Mouse (Mus musculus) limb, embryonic 13.5 days (tissue): ENCODE data around the gene Slc22a2. TPM values are rescaled to one million over a fixed set of nuclear protein-coding genes. Genes with fewer than 3 reads are reported as not detected.

Experiments
- ATAC-seq: fragments of 200-750 bp; cut with Nextera tagmentation; 2 replicates; pipeline ENCODE4 v1.8.0; 2017; ENCODE audit warnings: low read depth, moderate number of reproducible peaks, moderate TSS enrichment; ENCODE audit not compliant: low FRiP score
- H3K27ac ChIP-seq: fragments of 300-500 bp; sonication (generic); 2 replicates; pipeline ENCODE4 v1.5.1; 2015; ENCODE audit warnings: inconsistent platforms, mild to moderate bottlenecking, moderate library complexity
- H3K27me3 ChIP-seq: fragments of 300-500 bp; sonication (generic); 2 replicates; pipeline ENCODE4 v1.6.1; 2015; ENCODE audit warnings: mild to moderate bottlenecking, inconsistent platforms
- H3K36me3 ChIP-seq: fragments of 300-500 bp; sonication (generic); 2 replicates; pipeline ENCODE4 v1.6.1; 2015; ENCODE audit warnings: inconsistent platforms, mild to moderate bottlenecking, moderate library complexity
- H3K4me1 ChIP-seq: fragments of 300-500 bp; sonication (generic); 2 replicates; pipeline ENCODE4 v1.6.1; 2015; ENCODE audit warnings: inconsistent platforms
- H3K4me2 ChIP-seq: fragments of 300-500 bp; sonication (generic); replicated peaks from 2 replicates; pipeline ENCODE4 v1.6.1; 2015; ENCODE audit warnings: inconsistent platforms, mild to moderate bottlenecking, moderate library complexity
- H3K4me3 ChIP-seq: fragments of 300-500 bp; sonication (generic); 2 replicates; pipeline ENCODE4 v1.5.1; 2015; ENCODE audit warnings: moderate library complexity, mild to moderate bottlenecking, inconsistent platforms
- H3K9ac ChIP-seq: fragments of 300-500 bp; sonication (generic); 2 replicates; pipeline ENCODE4 v1.6.1; 2015; ENCODE audit warnings: mild to moderate bottlenecking, inconsistent platforms
- H3K9me3 ChIP-seq: fragments of 300-500 bp; sonication (generic); 2 replicates; pipeline ENCODE4 v1.6.1; 2016; ENCODE audit warnings: inconsistent platforms
- WGBS: fragments of 180-500 bp; shearing (Covaris S2); methylation state at CpG from one replicate; pipeline ENCODE4 v1.1.7; 2015; 5-methylcytosine and 5-hydroxymethylcytosine counted together
- polyA plus RNA-seq: library from polyadenylated mRNA; unstranded; fragments of >200 nt; fragmentation: Nextera tagmentation; extraction: Ambion mirVana; gene quantifications from 2 replicates; pipeline ENCODE4 v1.2.1, GENCODE M21; 2015

The Slc22a2 gene
- polyA plus RNA-seq, 1 experiment from 2014 or later, result not detected

DNA sequence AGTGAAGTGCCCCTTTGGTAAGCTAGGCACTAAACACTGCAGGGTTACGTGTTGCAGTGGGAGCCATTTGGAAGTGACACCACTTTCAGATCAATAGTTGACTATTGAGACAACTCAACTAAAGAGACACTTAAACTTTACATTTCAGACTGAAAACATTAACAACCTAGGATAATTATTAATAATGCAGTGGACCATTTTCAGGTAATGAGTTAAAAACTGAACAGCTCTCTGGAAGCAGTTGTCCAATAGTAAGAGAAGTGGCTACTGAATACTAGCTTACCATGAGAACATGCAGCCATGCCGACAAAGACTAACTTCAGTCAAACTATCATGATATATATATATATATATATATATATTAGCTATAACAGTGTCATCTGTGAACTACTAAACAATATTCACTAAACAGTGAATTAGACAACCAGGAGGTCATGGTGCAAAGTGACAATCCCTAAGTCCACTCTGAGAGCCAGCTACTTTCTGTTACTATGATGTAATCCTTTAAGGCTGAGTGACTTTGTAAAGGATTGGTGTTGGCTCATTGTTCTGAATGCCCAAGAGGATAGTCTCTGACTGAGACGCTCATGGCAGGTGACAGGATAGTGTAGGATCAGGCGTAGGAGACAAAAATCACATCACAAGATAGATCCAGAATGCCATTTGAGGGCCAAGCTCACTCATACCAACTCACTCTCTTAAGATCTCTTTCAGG is 7.1 kb downstream of the Slc22a2 start:
- ATAC-seq, result no peak

DNA sequence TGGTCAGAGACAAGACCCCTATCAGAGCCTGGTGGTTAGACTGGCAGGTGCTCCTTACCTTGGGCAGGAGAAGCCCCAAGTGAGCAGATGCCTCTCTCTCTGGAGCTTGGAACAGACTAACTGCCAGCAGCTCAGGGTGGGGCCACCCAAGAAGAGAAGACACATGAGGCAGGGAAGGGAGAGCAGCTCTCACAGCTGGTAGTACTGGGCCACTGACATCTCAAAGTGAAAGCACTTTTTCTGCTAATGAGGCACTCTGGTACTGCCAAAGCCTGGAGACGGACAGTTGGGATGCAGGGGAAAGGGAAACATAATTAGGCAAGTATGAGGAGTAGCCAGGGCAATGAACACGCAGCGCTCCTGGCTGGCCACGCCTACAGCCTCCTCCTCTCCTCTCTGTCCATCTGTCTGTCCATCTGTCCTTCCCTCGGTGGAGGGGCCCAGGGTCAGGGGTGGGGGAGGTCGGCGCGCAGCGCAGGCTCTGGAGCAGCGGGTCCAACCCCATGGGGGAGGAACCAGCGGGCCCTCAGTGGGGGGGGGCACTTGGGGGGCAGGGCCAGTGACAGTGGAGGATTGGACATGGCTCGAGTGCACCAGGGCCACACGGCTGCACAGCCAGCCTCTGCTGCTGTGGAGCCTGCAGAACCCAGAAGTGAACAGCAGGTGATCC is 12.0 kb downstream of the Slc22a2 start:
- Histone ChIP-seq H3K9me3 (peaks cover 6% of the 10 kb centered on the region; the same call in 1 of the 2 replicates), H3K27ac (no peak overlapping the region), H3K4me3 (no peak overlapping the region), H3K4me1 (no peaks in the 10 kb centered on the region), H3K27me3 (no peaks in the 10 kb centered on the region), H3K9ac (no peak overlapping the region), H3K4me2 (no peak overlapping the region), H3K36me3 (no peaks in the 10 kb centered on the region)
- 73% methylated on average over 13 of the region's 13 CpGs for WGBS
- ATAC-seq, result no peak

More for the DNA sequence above, 7.1 kb downstream of the Slc22a2 start:
- Histone ChIP-seq H3K4me2 (no peak overlapping the region), H3K27ac (no peak overlapping the region), H3K27me3 (no peaks in the 10 kb centered on the region), H3K4me3 (no peak overlapping the region), H3K36me3 (no peaks in the 10 kb centered on the region), H3K9me3 (peaks cover 6% of the 10 kb centered on the region; the same call in 1 of the 2 replicates), H3K4me1 (peaks cover 16% of the 10 kb centered on the region), H3K9ac (no peak overlapping the region)
- WGBS, result 91% methylated on average over 4 of the region's 4 CpGs

DNA sequence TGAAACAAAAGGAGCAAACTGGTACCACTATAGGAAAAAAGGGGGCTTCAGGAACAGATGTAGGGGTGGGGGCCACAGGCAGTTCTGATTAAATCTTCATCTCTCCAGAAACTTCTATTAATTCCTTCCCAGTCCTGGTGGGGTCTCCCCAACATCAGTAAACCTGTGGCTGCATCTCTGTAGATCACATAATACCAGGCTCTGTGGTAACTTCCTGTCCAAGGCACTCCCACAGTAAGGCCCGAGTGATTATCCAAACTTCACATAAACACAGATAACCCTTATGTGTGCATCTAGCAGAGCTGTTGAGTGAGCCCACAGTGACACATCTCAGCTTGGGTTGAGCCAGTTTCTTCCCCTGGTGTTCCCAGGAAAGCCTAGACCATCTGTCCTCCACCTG is 22.7 kb downstream of the Slc22a2 start:
- no peaks in the 10 kb centered on the region for H3K4me1 ChIP-seq
- no peak overlapping the region for H3K27ac ChIP-seq
- no peaks in the 10 kb centered on the region for H3K27me3 ChIP-seq
- WGBS, result 43% methylated on average over 1 of the region's 1 CpGs
- H3K4me3 ChIP-seq, result no peak overlapping the region
- no peak overlapping the region for H3K9ac ChIP-seq
- no peak for ATAC-seq
- H3K36me3 ChIP-seq, result no peaks in the 10 kb centered on the region
- H3K9me3 ChIP-seq, result no peaks in the 10 kb centered on the region
- no peak overlapping the region for H3K4me2 ChIP-seq

DNA sequence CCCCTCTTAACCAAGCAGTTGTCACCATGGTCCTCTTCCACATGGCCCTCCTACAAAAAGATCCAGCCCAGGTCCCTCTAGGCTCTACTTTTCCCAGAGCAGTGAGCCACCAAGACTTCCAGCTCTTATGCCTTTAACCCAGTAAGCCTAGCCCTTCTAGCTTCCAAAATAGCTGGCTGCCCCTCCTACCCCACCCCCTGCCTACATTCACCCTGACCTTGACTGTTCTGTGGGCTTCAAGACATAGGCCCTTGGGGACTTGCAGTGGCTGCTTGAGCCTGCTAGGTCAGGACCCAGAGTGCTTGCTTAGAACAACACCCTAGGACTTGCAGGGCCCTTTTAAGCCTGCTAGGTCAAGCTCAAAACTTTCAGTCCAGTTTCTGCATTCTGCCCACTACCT is 23.3 kb downstream of the Slc22a2 start:
- no peak overlapping the region for H3K4me3 ChIP-seq
- no peaks in the 10 kb centered on the region for H3K9me3 ChIP-seq
- no peaks in the 10 kb centered on the region for H3K4me1 ChIP-seq
- no peaks in the 10 kb centered on the region for H3K36me3 ChIP-seq
- no peak overlapping the region for H3K9ac ChIP-seq
- ATAC-seq, result no peak
- H3K27ac ChIP-seq, result no peak overlapping the region
- no peak overlapping the region for H3K4me2 ChIP-seq
- no peaks in the 10 kb centered on the region for H3K27me3 ChIP-seq

DNA sequence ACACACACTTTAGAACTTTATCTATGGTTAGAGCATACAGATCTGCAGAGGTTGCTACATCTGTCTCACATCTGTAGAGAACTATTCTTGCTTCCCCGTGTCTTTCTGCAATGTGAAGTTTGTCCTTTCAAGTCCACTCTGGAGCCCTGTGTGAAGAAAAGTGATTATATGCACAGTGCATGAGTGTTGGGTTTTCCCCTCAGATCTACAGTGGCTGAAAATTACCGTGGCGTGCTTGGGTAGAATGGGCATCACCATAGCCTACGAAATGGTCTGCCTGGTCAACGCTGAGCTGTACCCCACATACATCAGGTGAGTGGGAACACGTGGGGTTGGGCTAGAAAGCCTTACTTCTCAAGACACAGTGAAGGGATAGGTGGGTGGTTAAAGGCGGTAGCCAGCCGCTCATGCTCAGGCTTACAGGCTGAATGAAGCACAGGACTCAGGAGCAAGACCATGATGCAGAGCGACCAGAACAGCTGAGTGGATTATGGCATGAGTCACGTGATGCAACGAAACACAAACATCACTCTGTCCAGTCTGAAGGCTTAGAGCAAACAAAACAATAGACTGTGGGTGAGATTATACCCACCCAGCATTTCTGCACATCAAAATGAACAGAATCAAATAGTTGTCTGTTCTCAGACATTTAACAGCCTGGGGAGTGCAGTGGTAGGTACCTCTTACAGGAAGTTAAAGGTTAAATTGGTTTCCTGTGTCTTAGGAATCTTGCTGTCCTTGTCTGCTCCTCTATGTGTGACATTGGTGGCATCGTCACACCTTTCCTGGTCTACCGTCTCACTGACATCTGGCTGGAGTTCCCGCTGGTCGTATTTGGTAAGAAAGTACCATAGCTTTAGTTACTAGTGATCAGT is 30.8 kb downstream of the Slc22a2 start:
- Histone ChIP-seq H3K9ac (no peak overlapping the region), H3K4me2 (no peak overlapping the region), H3K27ac (no peak overlapping the region), H3K36me3 (no peaks in the 10 kb centered on the region), H3K27me3 (no peaks in the 10 kb centered on the region), H3K4me1 (no peaks in the 10 kb centered on the region), H3K4me3 (no peak overlapping the region), H3K9me3 (no peaks in the 10 kb centered on the region)
- no peak for ATAC-seq
- 89% methylated on average over 15 of the region's 15 CpGs for WGBS

DNA sequence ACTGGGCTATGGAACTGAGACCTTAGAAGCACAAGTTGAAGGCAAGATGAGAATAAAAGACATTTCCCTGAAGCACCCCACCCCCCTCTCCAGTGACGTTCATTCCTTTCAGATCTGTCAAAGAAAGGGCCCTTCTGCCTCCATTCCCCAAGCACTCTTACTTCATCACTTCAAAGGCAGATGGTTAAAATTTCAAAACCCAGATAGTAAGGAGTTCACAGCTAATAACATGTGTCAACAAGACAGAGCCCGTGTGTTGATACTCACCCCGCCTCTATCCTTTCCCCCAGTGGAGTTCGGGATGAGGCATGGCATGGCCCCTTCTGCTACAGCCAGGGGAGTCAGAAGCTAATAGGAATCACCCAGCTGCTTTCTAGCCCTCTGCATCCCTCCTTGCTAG is 31.5 kb downstream of the Slc22a2 start:
- no peaks in the 10 kb centered on the region for H3K27me3 ChIP-seq
- no peak overlapping the region for H3K4me2 ChIP-seq
- no peaks in the 10 kb centered on the region for H3K4me1 ChIP-seq
- no peaks in the 10 kb centered on the region for H3K36me3 ChIP-seq
- no peak overlapping the region for H3K9ac ChIP-seq
- no peak overlapping the region for H3K27ac ChIP-seq
- H3K4me3 ChIP-seq, result no peak overlapping the region
- 54% methylated on average over 4 of the region's 4 CpGs for WGBS
- H3K9me3 ChIP-seq, result no peaks in the 10 kb centered on the region
- ATAC-seq, result no peak

DNA sequence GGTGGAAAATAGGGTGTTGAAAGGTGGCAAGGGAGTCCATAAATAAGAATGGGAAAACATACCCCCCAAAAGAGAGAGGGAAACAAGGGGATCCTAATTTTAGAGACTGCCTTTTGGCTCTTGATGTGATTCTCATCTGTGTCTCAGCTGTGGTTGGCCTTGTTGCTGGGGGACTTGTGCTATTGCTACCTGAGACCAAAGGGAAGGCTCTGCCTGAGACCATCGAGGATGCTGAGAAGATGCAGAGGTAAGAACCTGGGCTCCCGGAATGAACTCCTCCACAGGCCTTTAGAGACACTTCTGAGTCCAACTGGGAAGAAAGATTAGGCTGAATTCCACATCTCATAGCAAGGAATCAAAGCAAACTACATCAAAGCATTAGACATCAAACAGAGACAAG is 35.7 kb downstream of the Slc22a2 start:
- no peak for ATAC-seq
- H3K36me3 ChIP-seq, result no peaks in the 10 kb centered on the region
- no peak overlapping the region for H3K9ac ChIP-seq
- H3K4me3 ChIP-seq, result no peak overlapping the region
- no peak overlapping the region for H3K4me2 ChIP-seq
- WGBS, result 72% methylated on average over 2 of the region's 2 CpGs
- H3K9me3 ChIP-seq, result peaks cover under 1% of the 10 kb centered on the region; the same call in 1 of the 2 replicates
- H3K4me1 ChIP-seq, result no peaks in the 10 kb centered on the region
- no peak overlapping the region for H3K27ac ChIP-seq
- no peaks in the 10 kb centered on the region for H3K27me3 ChIP-seq

DNA sequence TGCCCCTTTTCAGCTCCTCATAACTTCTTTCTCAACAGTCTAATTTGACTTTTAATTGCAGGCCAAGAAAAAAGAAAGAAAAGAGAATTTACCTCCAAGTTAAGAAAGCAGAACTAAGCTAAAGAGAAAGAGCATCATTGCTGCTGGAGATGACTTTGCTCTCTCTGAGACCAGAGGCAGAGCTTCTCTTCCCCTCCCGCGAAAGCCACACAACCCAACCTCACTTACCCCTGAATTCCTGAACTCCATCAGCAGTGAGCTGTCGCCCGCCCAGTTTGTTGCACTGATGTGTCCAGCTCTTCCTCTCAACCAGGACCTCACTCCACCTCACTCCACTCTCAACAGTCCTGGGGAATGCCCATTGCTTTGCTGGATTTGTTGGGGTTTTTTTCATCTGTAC is 44.1 kb downstream of the Slc22a2 start:
- H3K9ac ChIP-seq, result no peak overlapping the region
- H3K4me2 ChIP-seq, result no peak overlapping the region
- no peaks in the 10 kb centered on the region for H3K27me3 ChIP-seq
- peaks cover 15% of the 10 kb centered on the region; the same call in 1 of the 2 replicates for H3K9me3 ChIP-seq
- ATAC-seq, result no peak
- no peaks in the 10 kb centered on the region for H3K36me3 ChIP-seq
- no peak overlapping the region for H3K4me3 ChIP-seq
- peaks cover 10% of the 10 kb centered on the region; the same call in 1 of the 2 replicates for H3K4me1 ChIP-seq
- 88% methylated on average over 4 of the region's 4 CpGs for WGBS
- no peak overlapping the region for H3K27ac ChIP-seq

DNA sequence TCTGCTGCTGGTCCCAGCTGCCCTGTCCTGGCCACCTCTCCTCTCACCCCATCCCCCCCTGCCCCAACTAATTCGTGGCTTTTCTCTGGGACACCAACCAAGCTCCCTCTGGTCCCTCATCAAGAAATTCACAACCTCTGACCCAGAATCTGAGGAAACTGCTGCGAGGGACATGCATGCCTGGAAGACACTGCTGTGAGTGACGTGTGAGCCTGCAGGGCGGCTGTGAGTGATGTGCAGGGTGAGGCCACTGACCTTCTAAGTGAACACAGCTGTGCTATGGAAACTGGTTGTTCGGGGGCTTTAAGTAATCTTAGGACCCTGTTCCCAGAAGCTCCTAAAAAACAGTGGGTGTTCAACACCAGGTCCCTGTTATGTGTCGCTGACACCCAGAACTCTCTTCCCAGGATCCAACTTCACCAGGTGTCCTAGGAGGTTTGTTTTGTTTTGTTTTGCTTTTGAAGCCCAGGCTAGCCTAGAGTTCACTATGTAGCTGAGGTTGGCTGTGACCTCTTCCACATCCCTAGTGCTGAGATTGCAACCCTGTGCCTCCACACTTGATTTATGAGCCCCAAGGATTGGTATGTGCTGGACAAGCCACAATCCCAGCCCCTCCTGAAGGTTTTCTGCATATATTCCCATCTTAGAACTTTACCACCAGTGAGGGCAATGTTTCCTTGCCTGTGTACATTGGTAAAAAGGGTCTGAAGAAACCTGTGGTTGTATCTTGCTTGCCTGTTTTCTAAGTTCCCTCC is 47.2 kb downstream of the Slc22a2 start:
- Histone ChIP-seq H3K27me3 (no peaks in the 10 kb centered on the region), H3K9ac (no peak overlapping the region), H3K9me3 (0 out of 2 replicates have a peak, but pooled peaks cover under 1% of the 10 kb centered on the region), H3K36me3 (no peaks in the 10 kb centered on the region), H3K27ac (no peak overlapping the region), H3K4me2 (no peak overlapping the region), H3K4me1 (peaks cover 10% of the 10 kb centered on the region; the same call in 1 of the 2 replicates), H3K4me3 (no peak overlapping the region)
- 11% methylated on average over 6 of the region's 6 CpGs for WGBS
- ATAC-seq, result no peak

DNA sequence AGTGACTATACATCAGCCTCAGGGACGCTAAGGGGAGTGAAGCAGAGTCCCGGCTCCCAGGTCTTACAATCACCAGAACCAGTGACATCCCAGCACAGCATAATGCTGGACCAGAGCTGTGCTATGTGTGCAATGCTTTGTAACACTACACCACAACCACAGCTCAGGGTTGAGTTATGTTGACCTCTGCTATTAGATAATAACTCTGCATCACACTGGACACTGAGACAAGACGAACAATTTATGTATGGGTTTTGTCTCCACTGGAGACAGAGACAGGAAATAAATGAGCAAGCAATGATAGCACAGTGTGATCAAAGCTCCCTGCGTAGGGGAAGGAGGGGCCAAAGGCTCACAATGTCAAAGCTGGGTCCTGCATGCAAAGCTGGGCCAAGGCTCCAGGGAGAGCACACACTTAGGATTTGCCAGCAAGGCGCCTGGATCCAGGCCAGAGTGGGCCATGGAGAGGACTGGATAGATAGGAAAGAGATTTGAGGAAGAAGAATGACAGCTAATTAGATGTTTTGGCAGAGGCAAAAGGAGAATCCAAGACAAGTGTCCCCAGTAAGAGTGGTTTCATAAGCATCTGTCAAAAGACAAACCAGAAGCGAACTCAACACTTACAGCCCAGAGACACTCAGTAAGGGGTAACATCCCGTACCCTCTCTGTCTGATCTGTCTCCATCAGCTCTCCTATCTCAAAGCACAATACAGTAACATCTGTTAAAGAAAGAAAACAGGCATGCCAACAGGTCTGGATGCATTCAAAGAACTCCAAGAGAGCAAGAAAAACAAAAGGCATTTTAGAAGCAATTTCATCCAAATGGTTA is 48.1 kb downstream of the Slc22a2 start:
- no peak overlapping the region for H3K4me3 ChIP-seq
- WGBS, result 25% methylated on average over 7 of the region's 7 CpGs

DNA sequence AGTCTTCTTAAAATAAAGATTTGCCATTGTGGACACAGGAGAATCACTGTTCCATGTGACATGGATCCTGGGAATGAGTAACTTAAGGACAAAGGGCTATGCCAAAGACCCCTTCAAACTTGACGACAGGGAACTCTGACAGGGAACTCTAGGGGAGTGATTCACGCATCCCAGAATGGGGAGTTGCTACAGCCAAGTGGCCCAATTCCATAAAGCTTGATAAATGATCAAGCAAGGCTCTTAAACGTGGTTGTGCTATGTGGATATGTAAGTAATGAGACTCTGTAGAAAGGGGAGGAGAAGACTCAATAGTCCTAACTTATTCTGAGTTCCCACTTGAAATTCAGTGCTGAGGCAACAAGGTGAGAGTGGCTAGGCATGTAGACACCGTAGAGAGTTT is 50.9 kb downstream of the Slc22a2 start:
- no peaks in the 10 kb centered on the region for H3K36me3 ChIP-seq
- no peaks in the 10 kb centered on the region for H3K27me3 ChIP-seq
- H3K4me2 ChIP-seq, result no peak overlapping the region
- no peak for ATAC-seq
- no peak overlapping the region for H3K27ac ChIP-seq
- peaks cover 10% of the 10 kb centered on the region; the same call in 1 of the 2 replicates for H3K4me1 ChIP-seq
- H3K4me3 ChIP-seq, result no peak overlapping the region
- H3K9ac ChIP-seq, result no peak overlapping the region
- WGBS, result 62% methylated on average over 4 of the region's 4 CpGs
- H3K9me3 ChIP-seq, result 0 out of 2 replicates have a peak, but pooled peaks cover 3% of the 10 kb centered on the region

More for the DNA sequence above, 48.1 kb downstream of the Slc22a2 start:
- H3K4me1 ChIP-seq, result peaks cover 10% of the 10 kb centered on the region; the same call in 1 of the 2 replicates
- H3K27me3 ChIP-seq, result no peaks in the 10 kb centered on the region
- H3K36me3 ChIP-seq, result no peaks in the 10 kb centered on the region
- no peak overlapping the region for H3K27ac ChIP-seq
- H3K9ac ChIP-seq, result no peak overlapping the region
- no peaks in the 10 kb centered on the region for H3K9me3 ChIP-seq
- no peak; the same call in none of the 2 replicates for ATAC-seq
- H3K4me2 ChIP-seq, result no peak overlapping the region
